Comparison of ENCODE assay signal across 9 mouse cellular contexts in genomic region chr12:4208405-4209133, GRCm38 (mm10). TPM values are rescaled to one million over a fixed set of nuclear protein-coding genes. Genes with fewer than 3 reads are reported as not detected.
A peak's percentile ranks its signal among the peaks of the same experiment; 100 is the strongest.
DNase-seq lines count a peak whose midpoint lies in the region; ATAC-seq lines count a peak whose summit lies in the region.
"Had no signal": no experiment of that assay in that cellular context is flagged by ENCODE, and none has a peak within 500 bp of the region (broad histone marks: within the 10 kb centered on the region; RNA-seq: fewer than 3 reads in every experiment).

No protein-coding gene starts in this region.

- 0 out of 2 replicates have a peak, but pooled peaks have one; percentile 27 for ATAC-seq in midbrain, embryonic 12.5 days (ENCODE audit: low FRiP score, low read depth)
- ATAC-seq in midbrain, embryonic 16.5 days, result no peak; the same call in 1 of the 2 replicates
- 0 out of 2 replicates have a peak, but pooled peaks have one; percentile 19 for ATAC-seq in embryonic facial prominence, embryonic 14.5 days (ENCODE audit: low read depth)
- ATAC-seq in inflammation-experienced regulatory T-cells, adult 6 months, result peak; percentile 85
- 0 out of 2 replicates have a peak, but pooled peaks have one; percentile 24 for ATAC-seq in limb, embryonic 13.5 days (ENCODE audit: low FRiP score, low read depth)

- no peaks in the 10 kb centered on the region for H3K4me1 ChIP-seq in midbrain, embryonic 12.5 days
- no peaks in the 10 kb centered on the region for H3K4me1 ChIP-seq in midbrain, embryonic 16.5 days (ENCODE audit: control insufficient read depth, insufficient read depth, low read length)
- H3K4me1 ChIP-seq in embryonic facial prominence, embryonic 14.5 days (ENCODE audit: control insufficient read depth, insufficient read depth, low read length), result no peaks in the 10 kb centered on the region
- H3K4me1 ChIP-seq in limb, embryonic 13.5 days, result no peaks in the 10 kb centered on the region

- DNase-seq in ZHBTc4 (ENCODE audit: low read depth, low spot score), result peak; percentile 70
- peak; percentile 61 for DNase-seq in embryonic facial prominence, embryonic 14.5 days (ENCODE audit: low spot score)
- DNase-seq in retina, embryonic 14.5 days (ENCODE audit: low spot score), result peak; percentile 75
- no peak for DNase-seq in MN1 (ENCODE audit: low spot score)

- H3K4me3 ChIP-seq in midbrain, embryonic 12.5 days, result no peak overlapping the region
- H3K4me3 ChIP-seq in midbrain, embryonic 16.5 days (ENCODE audit: low read depth, low read length), result no peak overlapping the region
- no peak overlapping the region for H3K4me3 ChIP-seq in embryonic facial prominence, embryonic 14.5 days (ENCODE audit: low read depth, low read length)
- no peak overlapping the region for H3K4me3 ChIP-seq in limb, embryonic 13.5 days
- H3K4me3 ChIP-seq: erythroblast, embryonic 14.5 days had no signal

- peaks cover 47% of the 10 kb centered on the region for H3K36me3 ChIP-seq in midbrain, embryonic 12.5 days
- peaks cover 33% of the 10 kb centered on the region for H3K36me3 ChIP-seq in midbrain, embryonic 16.5 days (ENCODE audit: control insufficient read depth, insufficient read depth, low read length)
- peaks cover 84% of the 10 kb centered on the region for H3K36me3 ChIP-seq in embryonic facial prominence, embryonic 14.5 days (ENCODE audit: control insufficient read depth, insufficient read depth, low read length)
- peaks cover 95% of the 10 kb centered on the region for H3K36me3 ChIP-seq in limb, embryonic 13.5 days

- H3K27ac ChIP-seq in midbrain, embryonic 12.5 days (replicated peaks), result no peak overlapping the region
- no peak overlapping the region for H3K27ac ChIP-seq in midbrain, embryonic 16.5 days (ENCODE audit: low read length)
- no peak overlapping the region for H3K27ac ChIP-seq in embryonic facial prominence, embryonic 14.5 days (replicated peaks; ENCODE audit: low read depth, low read length)
- no peak overlapping the region for H3K27ac ChIP-seq in limb, embryonic 13.5 days

- H3K27me3 ChIP-seq in midbrain, embryonic 12.5 days, result no peaks in the 10 kb centered on the region
- H3K27me3 ChIP-seq in midbrain, embryonic 16.5 days (ENCODE audit: control insufficient read depth, insufficient read depth, low read depth, low read length), result no peaks in the 10 kb centered on the region
- no peaks in the 10 kb centered on the region for H3K27me3 ChIP-seq in embryonic facial prominence, embryonic 14.5 days (replicated peaks; ENCODE audit: control insufficient read depth, insufficient read depth, low read length)
- H3K27me3 ChIP-seq in limb, embryonic 13.5 days, result no peaks in the 10 kb centered on the region

- H3K4me2 ChIP-seq in midbrain, embryonic 12.5 days (replicated peaks), result no peak overlapping the region
- no peak overlapping the region for H3K4me2 ChIP-seq in midbrain, embryonic 16.5 days (ENCODE audit: low read length)
- no peak overlapping the region for H3K4me2 ChIP-seq in embryonic facial prominence, embryonic 14.5 days (ENCODE audit: low read depth, low read length)
- H3K4me2 ChIP-seq in limb, embryonic 13.5 days (replicated peaks), result no peak overlapping the region

- H3K9me3 ChIP-seq in midbrain, embryonic 12.5 days, result no peaks in the 10 kb centered on the region
- no peaks in the 10 kb centered on the region for H3K9me3 ChIP-seq in midbrain, embryonic 16.5 days (replicated peaks; ENCODE audit: control insufficient read depth, low read length, poor library complexity, severe bottlenecking)
- H3K9me3 ChIP-seq in embryonic facial prominence, embryonic 14.5 days (ENCODE audit: control insufficient read depth, low read length), result no peaks in the 10 kb centered on the region
- no peaks in the 10 kb centered on the region for H3K9me3 ChIP-seq in limb, embryonic 13.5 days

- no peak overlapping the region for H3K9ac ChIP-seq in midbrain, embryonic 12.5 days (replicated peaks)
- no peak overlapping the region for H3K9ac ChIP-seq in midbrain, embryonic 16.5 days (ENCODE audit: low read depth, low read length)
- H3K9ac ChIP-seq in embryonic facial prominence, embryonic 14.5 days (ENCODE audit: low read depth, low read length), result no peak overlapping the region
- no peak overlapping the region; the same call in 1 of the 2 replicates for H3K9ac ChIP-seq in limb, embryonic 13.5 days

- WGBS in midbrain, embryonic 12.5 days, result 83% methylated on average over 15 of the region's 15 CpGs
- 73% methylated on average over 15 of the region's 15 CpGs for WGBS in midbrain, embryonic 16.5 days
- WGBS in embryonic facial prominence, embryonic 14.5 days, result 79% methylated on average over 9 of the region's 15 CpGs
- WGBS in limb, embryonic 13.5 days, result 79% methylated on average over 15 of the region's 15 CpGs

RNA-seq across cellular contexts. Expression of gene Ptrhd1, which starts 25.3 kb away (rescaled TPM):
- polyA plus RNA-seq in midbrain, embryonic 12.5 days (2016; fragmentation: Nextera tagmentation; extraction: Ambion mirVana), result 5.6 and 5.9 TPM in 2 replicates
- 5.2 and 5.5 TPM in 2 replicates for polyA plus RNA-seq in midbrain, embryonic 16.5 days (2015; fragmentation: Nextera tagmentation; extraction: Ambion mirVana)
- polyA plus RNA-seq in embryonic facial prominence, embryonic 14.5 days (2014; fragmentation: Nextera tagmentation; extraction: Ambion mirVana), result 5.1 and 5.6 TPM in 2 replicates
- 1 to 10 TPM; 3.1 to 6.2 (median 3.3) TPM for polyA plus RNA-seq in inflammation-experienced regulatory T-cells, adult 6 months (2017; shearing (Covaris generic))
- 4.3 and 5.0 TPM in 2 replicates for polyA plus RNA-seq in limb, embryonic 13.5 days (2015; fragmentation: Nextera tagmentation; extraction: Ambion mirVana)

RNA-seq across cellular contexts. Expression of gene Cenpo, which starts 25.5 kb away (rescaled TPM):
- polyA plus RNA-seq in midbrain, embryonic 12.5 days (2016; fragmentation: Nextera tagmentation; extraction: Ambion mirVana), result 16.9 and 18.6 TPM in 2 replicates
- polyA plus RNA-seq in midbrain, embryonic 16.5 days (2015; fragmentation: Nextera tagmentation; extraction: Ambion mirVana), result 7.4 and 8.5 TPM in 2 replicates
- polyA plus RNA-seq in embryonic facial prominence, embryonic 14.5 days (2014; fragmentation: Nextera tagmentation; extraction: Ambion mirVana), result 11.8 and 11.9 TPM in 2 replicates
- polyA plus RNA-seq in inflammation-experienced regulatory T-cells, adult 6 months (2017; shearing (Covaris generic)), result 10 to 100 TPM; 20.3 to 31.7 (median 20.6) TPM
- polyA plus RNA-seq in limb, embryonic 13.5 days (2015; fragmentation: Nextera tagmentation; extraction: Ambion mirVana), result 15.6 TPM in 2 replicates
